Mouse (Mus musculus) CH12.LX (cell line): ENCODE measurements around the gene Slc4a3.

Source experiments
- NRF1 ChIP-seq: IDR thresholded peaks from 2 replicates; pipeline ENCODE4 v1.6.1; 2014; ENCODE audit warnings: low read depth, mild to moderate bottlenecking, inconsistent platforms, low read length, improper control_type of control experiment, moderate library complexity
- POLR2A ChIP-seq: IDR thresholded peaks from 2 replicates; pipeline ENCODE4 v1.6.1; 2011; ENCODE audit warnings: low read depth, mild to moderate bottlenecking, improper control_type of control experiment, low read length
- UBTF ChIP-seq: IDR thresholded peaks from 2 replicates; pipeline ENCODE4 v1.6.1; 2012; ENCODE audit warnings: low read depth, mild to moderate bottlenecking, inconsistent platforms, low read length, improper control_type of control experiment, moderate library complexity

DNA sequence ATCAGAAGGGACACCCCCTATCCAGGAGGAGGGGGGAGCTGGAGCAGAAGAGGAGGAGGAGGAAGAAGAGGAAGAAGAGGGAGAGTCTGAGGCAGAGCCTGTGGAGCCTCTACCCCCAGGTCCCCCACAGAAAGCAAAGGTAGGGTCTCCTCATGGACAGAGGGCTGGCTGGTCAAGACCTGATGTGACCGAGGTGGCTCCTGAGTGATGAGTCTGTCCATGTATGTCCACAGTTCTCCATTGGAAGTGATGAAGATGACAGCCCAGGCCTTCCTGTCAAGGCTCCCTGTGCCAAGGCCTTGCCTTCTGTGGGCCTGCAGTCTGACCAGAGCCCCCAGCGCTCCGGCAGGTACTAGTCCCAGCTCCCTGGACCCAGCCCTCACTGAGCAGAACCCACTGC is 2.0 kb downstream of the Slc4a3 start:
- no peak for TF ChIP-seq POLR2A
- no peak for TF ChIP-seq NRF1
- no peak for TF ChIP-seq UBTF
